Mouse (Mus musculus) gastrocnemius, postnatal 10 days (tissue): ENCODE results near the gene Gm17124. TPM values are rescaled to one million over a fixed set of nuclear protein-coding genes. Genes with fewer than 3 reads are reported as not detected.
"Not testable (repeated sequence)": the region's sequence is repeated elsewhere in the genome, so short reads cannot be mapped to it uniquely, and the experiment has no call there.

Experiments used
- DNase-seq: peaks from one replicate; pipeline ENCODE4 v3.0.0; 2021; ENCODE audit warnings: mixed read lengths
- long read RNA-seq, 2 experiments: library from polyadenylated mRNA; stranded (forward); transcript quantifications; one replicate each; pipeline ENCODE4 v2.0.0; 2021
- microRNA-seq, 2 experiments: library from miRNA; unstranded; fragments of <30 nt; microRNA quantifications; one replicate each; pipeline ENCODE4 v1.2.0; 2021
- total RNA-seq, 2 experiments: library from RNA; stranded (reverse); gene quantifications; 2 replicates each; pipeline ENCODE4 v1.2.3; 2021

Gene Gm17124
- not detected for total RNA-seq
- long read RNA-seq, experiment 1 = 0 reads
- long read RNA-seq, experiment 2 = 0 reads

GRCm38 (mm10) chr14:42599782-42600181, at the start of gene Gm17124:
Gene Gm17124 (minus strand): TSS chr14:42599882.
- not testable (repeated sequence) for DNase-seq

GRCm38 (mm10) chr14:42641817-42642216, 42.1 kb upstream of the Gm17124 start, which contains the start of gene Gm3633:
Gene Gm3633 (minus strand): TSS chr14:42641917.
- DNase-seq = not testable (repeated sequence)

Small RNAs within 50 kb of the gene (microRNA-seq; reads per million reads assigned to microRNA genes)
- gene Gm23620 = 0 reads per million in 2 experiments
- 0 reads per million in 2 experiments for gene Gm25228

Other genes starting within 250 kb of the Gm17124 start
- not detected for gene Gm8005, start 160.2 kb downstream of the Gm17124 start, total RNA-seq
- gene Gm8011, start 136.0 kb downstream of the Gm17124 start, total RNA-seq = not detected
- not detected for gene Gm8020, start 97.5 kb downstream of the Gm17124 start, total RNA-seq
- not detected for gene Gm8024, start 75.6 kb downstream of the Gm17124 start, total RNA-seq
- not detected for gene Gm3633, start 42.0 kb upstream of the Gm17124 start, total RNA-seq
- not detected for gene Gm10378, start 56.1 kb upstream of the Gm17124 start, total RNA-seq
- not detected for gene Gm3015, start 168.9 kb upstream of the Gm17124 start, total RNA-seq
- gene Gm10377, start 198.1 kb upstream of the Gm17124 start, total RNA-seq = not detected